8 mouse cellular contexts compared by ENCODE assay signal in genomic region chr1:36471181-36472105, GRCm38 (mm10). TPM values are rescaled to one million over a fixed set of nuclear protein-coding genes. Genes with fewer than 3 reads are reported as not detected.
DNase-seq lines count a peak whose midpoint lies in the region; ATAC-seq lines count a peak whose summit lies in the region.

TSS of gene Cnnm4 (plus strand) at chr1:36471620.

- DNase-seq in adrenal gland, adult 8-10 months = peak; percentile 80
- peak; percentile 79 for DNase-seq in embryo, embryonic 11.5 days (ENCODE audit: low read depth, low spot score)
- DNase-seq in gastrocnemius, postnatal 36 days = peak; percentile 80 to 84
- DNase-seq in left cerebral cortex, postnatal 25 days (ENCODE audit: low spot score in 2 of 2) = peak; percentile 85 to 91
- DNase-seq in mesoderm, embryonic 11.5 days (ENCODE audit: low read depth, low spot score) = peak; percentile 84
- DNase-seq in right cerebral cortex, postnatal 25 days = peak; percentile 87
- DNase-seq in urinary bladder, postnatal 36 days (ENCODE audit: low spot score in 2 of 2) = peak; percentile 79 to 88

- ATAC-seq in intestine, embryonic 16.5 days = peak; percentile 88

- no peaks in the 10 kb centered on the region for H3K9me3 ChIP-seq in intestine, embryonic 16.5 days (ENCODE audit: control insufficient read depth, low read length)

- peak within 1 kb of the TSS; percentile 55 for H3K4me3 ChIP-seq in intestine, embryonic 16.5 days (ENCODE audit: low read length)

- H3K9ac ChIP-seq in intestine, embryonic 16.5 days (ENCODE audit: low read depth, low read length) = peak within 1 kb of the TSS; percentile 81

- H3K4me2 ChIP-seq in intestine, embryonic 16.5 days (ENCODE audit: low read depth, low read length) = peak within 1 kb of the TSS; percentile 70

- intact Hi-C loops in gastrocnemius, postnatal 36 days (cut with DNase I) = loop anchor here (2.0 kb wide), 1 partner anchor 101 kb away; no protein-coding TSS in a partner anchor
- intact Hi-C loops in left cerebral cortex, postnatal 25 days (cut with DNase I) = loop anchor here (2.0 kb wide), 2 partner anchors 27 to 103 kb away; partner anchors contain the start of genes Kansl3 and Lman2l

- peaks cover 17% of the 10 kb centered on the region for H3K4me1 ChIP-seq in intestine, embryonic 16.5 days (ENCODE audit: control insufficient read depth, insufficient read depth, low read length)

- H3K27me3 ChIP-seq in intestine, embryonic 16.5 days (replicated peaks; ENCODE audit: control insufficient read depth, insufficient read depth, low read length) = no peaks in the 10 kb centered on the region

- H3K36me3 ChIP-seq in intestine, embryonic 16.5 days (ENCODE audit: control insufficient read depth, insufficient read depth, low read length) = no peaks in the 10 kb centered on the region

- peak within 1 kb of the TSS; percentile 85 for H3K27ac ChIP-seq in intestine, embryonic 16.5 days (ENCODE audit: low read length)

- WGBS in intestine, embryonic 16.5 days = under 1% methylated on average over 59 of the region's 98 CpGs

RNA-seq across cellular contexts. Expression of gene Cnnm4, which starts in this region (rescaled TPM):
- total RNA-seq in adrenal gland, adult 8-10 months (2022) = 1 to 10 TPM; 4.1 to 6.2 (median 5.1) TPM
- total RNA-seq in gastrocnemius, postnatal 36 days (2021) = 1 to 10 TPM; 7.0 to 7.1 TPM
- 39.2 and 40.2 TPM in 2 replicates for polyA plus RNA-seq in intestine, embryonic 16.5 days (2015; fragmentation: Nextera tagmentation; extraction: Ambion mirVana)
- 10 to 100 TPM; 13.0 to 13.8 TPM for total RNA-seq in left cerebral cortex, postnatal 25 days (2021)

Comparison
In these comparisons a context has a peak if more than half of its experiments do, and no peak if none do; other contexts are left out.
1. Peak in every context shown above with its lines: DNase-seq, ATAC-seq, H3K4me3 ChIP-seq and H3K27ac ChIP-seq.